Mouse (Mus musculus) kidney, adult 2 months (tissue): ENCODE data around the gene Adamts8. TPM values are rescaled to one million over a fixed set of nuclear protein-coding genes. Genes with fewer than 3 reads are reported as not detected.

ENCODE experiments used
- DNase-seq: peaks from one replicate; pipeline ENCODE4 v3.0.0; 2021
- H3K27ac ChIP-seq: fragments of 200-500 bp; 2 replicates; pipeline ENCODE4 v1.5.1; 2012; ENCODE audit warnings: low read depth, low read length, control low read depth, inconsistent platforms; ENCODE audit not compliant: insufficient read depth
- H3K27me3 ChIP-seq: fragments of 200-500 bp; replicated peaks from 2 replicates; pipeline ENCODE4 v1.6.1; 2012; ENCODE audit warnings: mild to moderate bottlenecking, moderate library complexity, low read length, inconsistent platforms; ENCODE audit not compliant: control insufficient read depth, insufficient read depth
- H3K36me3 ChIP-seq: fragments of 200-500 bp; 2 replicates; pipeline ENCODE4 v1.6.1; 2012; ENCODE audit warnings: mild to moderate bottlenecking, moderate library complexity, low read length, inconsistent platforms; ENCODE audit not compliant: control insufficient read depth, insufficient read depth
- H3K4me1 ChIP-seq: fragments of 200-500 bp; 2 replicates; pipeline ENCODE4 v1.6.1; 2011; ENCODE audit warnings: low read length; ENCODE audit not compliant: control insufficient read depth, insufficient read depth
- H3K4me3 ChIP-seq: fragments of 200-500 bp; 2 replicates; pipeline ENCODE4 v1.5.1; 2011; ENCODE audit warnings: mild to moderate bottlenecking, low read depth, low read length, control low read depth; ENCODE audit not compliant: insufficient read depth
- CTCF ChIP-seq: fragments of 200-500 bp; conservative IDR thresholded peaks from 2 replicates; pipeline ENCODE4 v1.5.1; 2011; ENCODE audit warnings: low read depth, mild to moderate bottlenecking, control low read depth, low read length, moderate library complexity, mixed read lengths; ENCODE audit not compliant: insufficient read depth, insufficient read length
- POLR2A ChIP-seq: fragments of 200-500 bp; IDR thresholded peaks from one replicate; pipeline ENCODE4 v1.6.1; 2011; ENCODE audit warnings: low read depth, low read length, control low read depth
- WGBS: fragments of 180-500 bp; shearing (Covaris S2); methylation state at CpG from one replicate; pipeline ENCODE4 v1.1.7; 2018; 5-methylcytosine and 5-hydroxymethylcytosine counted together
- polyA plus RNA-seq: library from polyadenylated mRNA; depleted of rRNA; stranded (reverse); fragments of >200 nt; gene quantifications from 2 replicates; pipeline ENCODE4 v1.2.3, GENCODE M21; 2012; rRNA removed

Gene Adamts8
- polyA plus RNA-seq, 1 experiment, result 0.83 TPM

DNA sequence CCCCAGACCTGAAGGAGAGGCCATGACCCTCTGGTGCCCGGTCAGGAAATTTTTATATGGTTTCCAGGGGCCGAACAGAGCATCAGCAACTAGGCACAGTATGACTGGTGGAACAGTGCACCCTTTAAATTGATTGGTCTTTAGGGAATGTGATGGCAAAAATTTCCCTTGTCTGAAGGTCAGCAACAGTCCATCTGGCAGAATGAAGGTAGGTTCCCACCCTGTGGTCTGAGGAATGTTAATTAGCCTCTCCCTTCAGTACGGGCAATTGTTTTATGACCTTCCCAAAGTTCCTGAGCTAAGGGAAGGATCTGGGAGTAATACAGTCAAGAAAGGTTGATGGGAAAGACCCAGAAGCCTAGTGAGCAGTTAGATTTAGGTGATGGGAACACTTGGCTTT, 67.7 kb downstream of the Adamts8 start:
- no peaks in the 10 kb centered on the region for H3K4me1 ChIP-seq
- no peak overlapping the region for H3K4me3 ChIP-seq
- no peak overlapping the region for H3K27ac ChIP-seq
- no peak for TF ChIP-seq POLR2A
- TF ChIP-seq CTCF, result no peak
- no peaks in the 10 kb centered on the region for H3K27me3 ChIP-seq
- DNase-seq, result no peak
- 62% methylated on average over 3 of the region's 3 CpGs for WGBS
- H3K36me3 ChIP-seq, result no peaks in the 10 kb centered on the region

DNA sequence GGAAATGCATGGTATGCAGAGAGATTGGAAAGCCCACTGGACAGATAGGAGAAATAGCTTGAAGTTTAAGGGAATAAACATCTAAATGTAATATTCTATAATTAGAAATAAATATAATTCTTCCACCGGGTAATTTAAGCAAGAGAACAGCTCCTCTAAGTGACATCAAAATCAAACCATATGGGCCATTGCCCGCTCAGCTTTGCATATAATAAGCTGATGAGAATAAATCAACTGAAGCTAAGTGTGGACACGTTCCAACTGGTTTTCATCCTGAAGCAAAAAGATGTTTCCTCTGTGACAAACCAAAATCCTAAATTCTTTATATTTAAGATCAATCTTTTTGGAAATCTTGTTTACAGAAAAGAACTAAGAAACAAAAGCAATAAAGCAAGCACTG, 68.4 kb downstream of the Adamts8 start:
- 70% methylated on average over 3 of the region's 3 CpGs for WGBS
- Histone ChIP-seq H3K4me1 (no peaks in the 10 kb centered on the region), H3K27me3 (no peaks in the 10 kb centered on the region), H3K36me3 (no peaks in the 10 kb centered on the region), H3K27ac (no peak overlapping the region), H3K4me3 (no peak overlapping the region)
- no peak for DNase-seq
- TF ChIP-seq POLR2A, result no peak
- no peak for TF ChIP-seq CTCF

DNA sequence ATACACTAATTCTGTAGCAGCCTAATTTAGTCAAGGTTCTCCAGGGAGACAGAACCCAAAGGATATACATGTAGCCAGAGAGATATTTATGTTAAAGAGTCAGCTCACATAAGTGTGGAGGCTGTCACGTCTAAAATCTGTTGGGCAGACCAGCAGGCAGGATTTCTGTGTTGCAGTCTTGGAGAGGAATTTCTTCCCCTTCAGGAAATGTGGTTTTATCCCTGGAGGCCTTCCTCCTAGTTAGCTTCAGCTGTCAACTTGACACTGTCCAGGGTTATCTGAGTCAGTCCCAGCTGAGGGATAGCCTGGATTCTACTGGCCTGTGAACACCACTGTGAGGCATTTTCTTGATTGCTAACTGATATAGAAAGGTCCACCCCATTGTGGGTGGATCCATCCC, 69.2 kb downstream of the Adamts8 start:
- H3K27ac ChIP-seq, result no peak overlapping the region
- no peak overlapping the region for H3K4me3 ChIP-seq
- H3K27me3 ChIP-seq, result no peaks in the 10 kb centered on the region
- 49% methylated on average over 1 of the region's 1 CpGs for WGBS
- no peaks in the 10 kb centered on the region for H3K4me1 ChIP-seq
- DNase-seq, result no peak
- no peaks in the 10 kb centered on the region for H3K36me3 ChIP-seq
- TF ChIP-seq CTCF (no peak), POLR2A (no peak)

DNA sequence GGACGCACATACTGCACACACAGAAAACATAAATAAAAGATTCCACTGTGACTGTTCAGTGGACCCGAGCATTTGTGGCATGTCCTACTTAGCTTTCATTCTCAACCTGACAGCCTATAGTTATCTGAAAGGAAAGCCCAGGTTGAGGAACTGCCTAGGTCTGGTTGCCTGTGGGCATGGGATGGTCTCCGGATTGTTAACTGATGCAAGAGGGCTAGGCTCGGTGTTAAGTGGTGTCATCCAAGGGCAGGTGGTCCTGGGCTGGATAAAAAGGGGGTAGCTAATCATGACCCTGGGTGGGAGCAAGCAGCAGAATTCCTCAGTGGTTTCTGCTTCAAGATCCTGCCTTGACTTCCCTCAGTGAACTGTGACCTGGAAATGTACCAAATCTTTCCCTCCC, 70.3 kb downstream of the Adamts8 start:
- no peak overlapping the region for H3K4me3 ChIP-seq
- WGBS, result 81% methylated on average over 4 of the region's 4 CpGs
- no peaks in the 10 kb centered on the region for H3K36me3 ChIP-seq
- H3K27ac ChIP-seq, result no peak overlapping the region
- no peak for DNase-seq
- no peaks in the 10 kb centered on the region for H3K4me1 ChIP-seq
- no peaks in the 10 kb centered on the region for H3K27me3 ChIP-seq
- TF ChIP-seq POLR2A (no peak), CTCF (no peak)

DNA sequence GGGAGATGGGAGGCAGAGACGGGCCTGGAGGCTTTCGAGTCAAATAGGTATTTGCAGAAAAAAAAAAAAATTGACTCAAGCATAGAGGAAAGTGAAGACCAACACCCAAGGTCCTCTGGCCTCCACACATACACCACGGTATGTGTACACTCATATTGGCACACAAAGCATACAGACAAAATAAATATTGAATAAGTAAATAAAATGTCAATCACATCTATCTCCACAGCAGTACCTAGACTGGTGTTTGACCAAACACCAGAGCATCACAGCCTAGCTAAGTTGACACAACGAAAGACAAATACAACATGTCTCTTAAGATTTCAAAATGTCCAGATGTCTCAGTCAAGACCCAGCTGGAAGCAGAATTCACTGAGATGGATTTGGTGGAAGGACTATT, 71.1 kb downstream of the Adamts8 start:
- Histone ChIP-seq H3K27me3 (no peaks in the 10 kb centered on the region), H3K4me3 (no peak overlapping the region), H3K36me3 (no peaks in the 10 kb centered on the region), H3K27ac (no peak overlapping the region), H3K4me1 (no peaks in the 10 kb centered on the region)
- WGBS, result 95% methylated on average over 4 of the region's 4 CpGs
- no peak for DNase-seq
- TF ChIP-seq POLR2A (no peak), CTCF (no peak)

Other genes with a start within 250 kb of the Adamts8 start
- gene Adamts15, start 20.1 kb upstream of the Adamts8 start, polyA plus RNA-seq, result 6.2 and 7.3 TPM in 2 replicates
- gene Zbtb44, start 88.1 kb downstream of the Adamts8 start, polyA plus RNA-seq, result 8.3 and 9.9 TPM in 2 replicates
- gene St14, start 189.3 kb downstream of the Adamts8 start, polyA plus RNA-seq, result 62.8 and 71.2 TPM in 2 replicates